Mouse (Mus musculus): Measurements from ENCODE around the gene Zfp287. TPM values are rescaled to one million over a fixed set of nuclear protein-coding genes. Genes with fewer than 3 reads are reported as not detected.

The Zfp287 gene
- polyA plus RNA-seq, 1 experiment from 2014 or later, result 15.1 TPM

DNA sequence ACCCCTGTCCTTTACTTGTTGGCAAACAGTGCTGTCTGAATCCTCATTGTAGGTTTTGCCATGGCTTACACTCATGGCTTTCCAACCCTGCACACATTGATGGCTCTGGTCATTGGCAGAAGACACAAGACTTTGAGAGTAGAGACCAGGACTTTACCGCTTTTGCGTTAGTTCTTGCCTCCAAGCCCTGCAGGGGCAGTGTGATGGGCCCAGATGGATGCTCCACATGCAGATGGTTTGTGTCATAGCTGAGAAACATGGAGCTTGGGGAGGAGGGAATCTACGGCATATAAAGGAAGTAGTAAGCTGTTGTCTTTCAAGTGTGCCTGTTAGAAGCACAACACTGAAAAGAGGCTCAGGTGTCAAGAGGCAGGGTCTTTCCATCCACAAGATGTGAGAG, 79.6 kb downstream of the Zfp287 start:
- 89% methylated on average over 3 of the region's 3 CpGs for WGBS

DNA sequence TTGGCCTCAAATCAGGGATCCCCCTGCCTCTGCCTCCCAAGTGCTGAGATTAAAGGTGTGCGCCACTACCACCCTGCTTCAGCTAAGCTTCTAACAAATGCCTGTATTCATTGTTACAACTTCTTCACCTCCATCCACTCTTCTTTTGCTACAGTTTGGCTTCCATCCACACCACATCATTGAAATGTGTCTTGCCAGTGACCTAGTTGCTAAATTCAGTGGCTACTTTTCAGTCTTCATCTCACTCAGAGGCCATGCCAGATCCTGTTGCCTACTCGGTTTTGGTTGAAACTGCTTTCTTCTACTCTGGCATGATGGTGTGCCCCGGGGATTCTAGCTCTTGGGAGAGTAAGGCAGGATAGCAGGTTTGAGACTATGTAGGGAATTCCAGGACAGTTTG, 80.1 kb downstream of the Zfp287 start:
- H3K4me3 ChIP-seq, result no peak overlapping the region
- WGBS, result 89% methylated on average over 3 of the region's 3 CpGs
- peaks cover 24% of the 10 kb centered on the region for H3K4me1 ChIP-seq
- H3K27ac ChIP-seq, result no peak overlapping the region
- no peaks in the 10 kb centered on the region for H3K27me3 ChIP-seq
- H3K9ac ChIP-seq, result no peak overlapping the region
- no peak for ATAC-seq (ENCODE audit: low FRiP score, low read depth)
- peaks cover 39% of the 10 kb centered on the region for H3K36me3 ChIP-seq
- H3K9me3 ChIP-seq, result no peaks in the 10 kb centered on the region
- no peak overlapping the region for H3K4me2 ChIP-seq (replicated peaks)

More for the DNA sequence above, 79.6 kb downstream of the Zfp287 start:
- Histone ChIP-seq H3K9me3 (no peaks in the 10 kb centered on the region), H3K27me3 (no peaks in the 10 kb centered on the region), H3K4me1 (peaks cover 19% of the 10 kb centered on the region), H3K4me2 (replicated peaks) (no peak overlapping the region), H3K9ac (no peak overlapping the region), H3K4me3 (no peak overlapping the region), H3K36me3 (peaks cover 45% of the 10 kb centered on the region), H3K27ac (no peak overlapping the region)
- ATAC-seq (ENCODE audit: low FRiP score, low read depth), result no peak

Other genes starting within 250 kb of the Zfp287 start
- 23.6 and 26.8 TPM in 2 replicates for gene Cenpv, start 192.6 kb downstream of the Zfp287 start, polyA plus RNA-seq (2015; fragmentation: Nextera tagmentation; extraction: Ambion mirVana)
- 3,843 and 3,876 TPM in 2 replicates for gene Ubb, start 180.7 kb downstream of the Zfp287 start, polyA plus RNA-seq (2015; fragmentation: Nextera tagmentation; extraction: Ambion mirVana)
- 1.4 and 2.4 TPM in 2 replicates for gene Trpv2, start 157.4 kb downstream of the Zfp287 start, polyA plus RNA-seq (2015; fragmentation: Nextera tagmentation; extraction: Ambion mirVana)
- gene Lrrc75a, start 83.4 kb downstream of the Zfp287 start, polyA plus RNA-seq (2015; fragmentation: Nextera tagmentation; extraction: Ambion mirVana), result 14.9 and 15.5 TPM in 2 replicates
- gene Mmgt2, start 83.2 kb downstream of the Zfp287 start, polyA plus RNA-seq (2015; fragmentation: Nextera tagmentation; extraction: Ambion mirVana), result 68.2 and 69.4 TPM in 2 replicates
- not detected in 2 replicates for gene Gm10428, start 21.2 kb upstream of the Zfp287 start, polyA plus RNA-seq (2015; fragmentation: Nextera tagmentation; extraction: Ambion mirVana)
- gene Zfp286, start 57.6 kb upstream of the Zfp287 start, polyA plus RNA-seq (2015; fragmentation: Nextera tagmentation; extraction: Ambion mirVana), result 37.7 and 37.8 TPM in 2 replicates
- gene Trim16, start 88.3 kb upstream of the Zfp287 start, polyA plus RNA-seq (2015; fragmentation: Nextera tagmentation; extraction: Ambion mirVana), result 17.0 and 17.7 TPM in 2 replicates
- gene Fbxw10, start 115.2 kb upstream of the Zfp287 start, polyA plus RNA-seq (2015; fragmentation: Nextera tagmentation; extraction: Ambion mirVana), result 0.84 and 1.0 TPM in 2 replicates
- 64.2 and 67.1 TPM in 2 replicates for gene Tvp23b, start 147.6 kb upstream of the Zfp287 start, polyA plus RNA-seq (2015; fragmentation: Nextera tagmentation; extraction: Ambion mirVana)
- 0.56 and 0.62 TPM in 2 replicates for gene Cdrt4, start 219.3 kb upstream of the Zfp287 start, polyA plus RNA-seq (2015; fragmentation: Nextera tagmentation; extraction: Ambion mirVana)

Data from limb, embryonic 13.5 days (tissue).